Mouse (Mus musculus) intestine, embryonic 16.5 days (tissue): Measurements from ENCODE around the gene Olfr872. TPM values are rescaled to one million over a fixed set of nuclear protein-coding genes. Genes with fewer than 3 reads are reported as not detected.
"Not testable (repeated sequence)": the region's sequence is repeated elsewhere in the genome, so short reads cannot be mapped to it uniquely, and the experiment has no call there.

Experiments used
- ATAC-seq: fragments of 200-750 bp; cut with Nextera tagmentation; 2 replicates; pipeline ENCODE4 v1.8.0; 2017; ENCODE audit warnings: moderate TSS enrichment, moderate library complexity
- H3K27ac ChIP-seq: fragments of 300-500 bp; sonication (generic); 2 replicates; pipeline ENCODE4 v1.5.1; 2014; ENCODE audit warnings: mild to moderate bottlenecking, low read length
- H3K27me3 ChIP-seq: fragments of 300-500 bp; sonication (generic); replicated peaks from 2 replicates; pipeline ENCODE4 v1.6.1; 2014; ENCODE audit warnings: low read length, control low read depth, mixed read lengths; ENCODE audit not compliant: control insufficient read depth, insufficient read depth
- H3K36me3 ChIP-seq: fragments of 300-500 bp; sonication (generic); 2 replicates; pipeline ENCODE4 v1.6.1; 2014; ENCODE audit warnings: low read length, control low read depth; ENCODE audit not compliant: control insufficient read depth, insufficient read depth
- H3K4me1 ChIP-seq: fragments of 300-500 bp; sonication (generic); 2 replicates; pipeline ENCODE4 v1.6.1; 2014; ENCODE audit warnings: low read length, control low read depth, mixed read lengths; ENCODE audit not compliant: control insufficient read depth, insufficient read depth
- H3K4me2 ChIP-seq: fragments of 300-500 bp; sonication (generic); 2 replicates; pipeline ENCODE4 v1.6.1; 2014; ENCODE audit warnings: low read depth, low read length, control low read depth
- H3K4me3 ChIP-seq: fragments of 300-500 bp; sonication (generic); 2 replicates; pipeline ENCODE4 v1.5.1; 2014; ENCODE audit warnings: mild to moderate bottlenecking, low read length
- H3K9ac ChIP-seq: fragments of 300-500 bp; sonication (generic); 2 replicates; pipeline ENCODE4 v1.6.1; 2014; ENCODE audit warnings: low read depth, low read length
- H3K9me3 ChIP-seq: fragments of 300-500 bp; sonication (generic); 2 replicates; pipeline ENCODE4 v1.6.1; 2016; ENCODE audit warnings: low read length, control low read depth; ENCODE audit not compliant: control insufficient read depth
- WGBS: fragments of 180-500 bp; shearing (Covaris S2); extraction: QIAGEN DNeasy Blood & Tissue Kit; methylation state at CpG from one replicate; pipeline ENCODE4 v1.1.7; 2014; 5-methylcytosine and 5-hydroxymethylcytosine counted together
- polyA plus RNA-seq: library from polyadenylated mRNA; unstranded; fragments of >200 nt; fragmentation: Nextera tagmentation; extraction: Ambion mirVana; gene quantifications from 2 replicates; pipeline ENCODE4 v1.2.1, GENCODE M21; 2015

The Olfr872 gene
- polyA plus RNA-seq = not detected in 2 replicates

- H3K4me1 ChIP-seq = no peaks in the 10 kb centered on the region
- H3K4me3 ChIP-seq = no peak within 1 kb of the TSS
- H3K27ac ChIP-seq = no peak within 1 kb of the TSS
- H3K9me3 ChIP-seq = no peaks in the 10 kb centered on the region
- H3K36me3 ChIP-seq = no peaks in the 10 kb centered on the region
- no peak for ATAC-seq
- H3K4me2 ChIP-seq = no peak within 1 kb of the TSS
- no peaks in the 10 kb centered on the region for H3K27me3 ChIP-seq
- no peak within 1 kb of the TSS for H3K9ac ChIP-seq
Observed at GRCm38 (mm10) chr9:20236819-20237218, at the start of gene Olfr872. Gene Olfr872 (plus strand): TSS chr9:20237119.

GRCm38 (mm10) chr9:20202131-20202530 lies 34.8 kb upstream of the Olfr872 start:
- Histone ChIP-seq H3K9ac (no peak overlapping the region), H3K27me3 (no peaks in the 10 kb centered on the region), H3K4me2 (no peak overlapping the region), H3K27ac (no peak overlapping the region), H3K4me3 (no peak overlapping the region), H3K36me3 (no peaks in the 10 kb centered on the region), H3K9me3 (no peaks in the 10 kb centered on the region), H3K4me1 (no peaks in the 10 kb centered on the region)
- no peak for ATAC-seq
- 52% methylated on average over 1 of the region's 1 CpGs for WGBS

- not testable (repeated sequence) for H3K27ac ChIP-seq, H3K27me3 ChIP-seq, H3K4me2 ChIP-seq, H3K4me3 ChIP-seq, ATAC-seq, H3K36me3 ChIP-seq, H3K4me1 ChIP-seq, H3K9me3 ChIP-seq, H3K9ac ChIP-seq
- 89% methylated on average over 7 of the region's 7 CpGs for WGBS
Observed at GRCm38 (mm10) chr9:20203413-20203984, 33.4 kb upstream of the Olfr872 start.

- 53% methylated on average over 1 of the region's 1 CpGs for WGBS
- no peak overlapping the region for H3K4me2 ChIP-seq
Observed at GRCm38 (mm10) chr9:20210812-20211211, 26.1 kb upstream of the Olfr872 start.

GRCm38 (mm10) chr9:20211477-20211876 lies 25.4 kb upstream of the Olfr872 start:
- H3K27me3 ChIP-seq = no peaks in the 10 kb centered on the region
- WGBS = 64% methylated on average over 2 of the region's 2 CpGs
- H3K9me3 ChIP-seq = no peaks in the 10 kb centered on the region
- no peak overlapping the region for H3K9ac ChIP-seq
- H3K4me2 ChIP-seq = no peak overlapping the region
- no peak overlapping the region for H3K4me3 ChIP-seq
- no peaks in the 10 kb centered on the region for H3K36me3 ChIP-seq
- ATAC-seq = no peak
- H3K27ac ChIP-seq = no peak overlapping the region
- H3K4me1 ChIP-seq = no peaks in the 10 kb centered on the region

More at GRCm38 (mm10) chr9:20210812-20211211, 26.1 kb upstream of the Olfr872 start:
- H3K4me1 ChIP-seq = no peaks in the 10 kb centered on the region
- no peak overlapping the region for H3K9ac ChIP-seq
- no peak overlapping the region for H3K27ac ChIP-seq
- no peak for ATAC-seq
- no peaks in the 10 kb centered on the region for H3K36me3 ChIP-seq
- H3K9me3 ChIP-seq = no peaks in the 10 kb centered on the region
- no peak overlapping the region for H3K4me3 ChIP-seq
- H3K27me3 ChIP-seq = no peaks in the 10 kb centered on the region

GRCm38 (mm10) chr9:20211907-20212306 lies 25.0 kb upstream of the Olfr872 start, which contains the start of gene Olfr871:
Gene Olfr871 (plus strand): TSS chr9:20212207.
- no peak within 1 kb of the TSS for H3K4me2 ChIP-seq
- no peak for ATAC-seq

GRCm38 (mm10) chr9:20237378-20237777 lies 459 bp downstream of the Olfr872 start:
- ATAC-seq = no peak
- WGBS = 73% methylated on average over 2 of the region's 2 CpGs
- Histone ChIP-seq H3K27ac (no peak overlapping the region), H3K9me3 (no peaks in the 10 kb centered on the region), H3K27me3 (no peaks in the 10 kb centered on the region), H3K36me3 (no peaks in the 10 kb centered on the region), H3K9ac (no peak overlapping the region), H3K4me1 (no peaks in the 10 kb centered on the region), H3K4me3 (no peak overlapping the region), H3K4me2 (no peak overlapping the region)

More at GRCm38 (mm10) chr9:20211907-20212306, 25.0 kb upstream of the Olfr872 start, which contains the start of gene Olfr871:
- Histone ChIP-seq H3K4me3 (no peak within 1 kb of the TSS), H3K9me3 (no peaks in the 10 kb centered on the region), H3K9ac (no peak within 1 kb of the TSS), H3K27me3 (no peaks in the 10 kb centered on the region), H3K4me1 (no peaks in the 10 kb centered on the region), H3K36me3 (no peaks in the 10 kb centered on the region), H3K27ac (no peak within 1 kb of the TSS)

- no peak within 1 kb of the TSS for H3K4me2 ChIP-seq
- no peak for ATAC-seq
- no peaks in the 10 kb centered on the region for H3K9me3 ChIP-seq
Observed at GRCm38 (mm10) chr9:20282051-20282450, 45.1 kb downstream of the Olfr872 start, which contains the start of gene Olfr39. Gene Olfr39 (plus strand): TSS chr9:20282351.

GRCm38 (mm10) chr9:20295562-20295961 lies 58.6 kb downstream of the Olfr872 start:
- H3K4me1 ChIP-seq, H3K27ac ChIP-seq, H3K9me3 ChIP-seq, ATAC-seq, H3K4me2 ChIP-seq, H3K9ac ChIP-seq, H3K36me3 ChIP-seq, H3K27me3 ChIP-seq, H3K4me3 ChIP-seq: not testable (repeated sequence)
- WGBS = 79% methylated on average over 5 of the region's 5 CpGs

More at GRCm38 (mm10) chr9:20282051-20282450, 45.1 kb downstream of the Olfr872 start, which contains the start of gene Olfr39:
- no peaks in the 10 kb centered on the region for H3K27me3 ChIP-seq
- H3K27ac ChIP-seq = no peak within 1 kb of the TSS
- WGBS = 79% methylated on average over 1 of the region's 1 CpGs
- H3K36me3 ChIP-seq = no peaks in the 10 kb centered on the region
- H3K4me1 ChIP-seq = no peaks in the 10 kb centered on the region
- H3K4me3 ChIP-seq = no peak within 1 kb of the TSS
- H3K9ac ChIP-seq = no peak within 1 kb of the TSS

- WGBS = 87% methylated on average over 1 of the region's 1 CpGs
- H3K4me1 ChIP-seq = no peaks in the 10 kb centered on the region
- H3K36me3 ChIP-seq = no peaks in the 10 kb centered on the region
- no peak within 1 kb of the TSS for H3K27ac ChIP-seq
- ATAC-seq = no peak
- no peaks in the 10 kb centered on the region for H3K9me3 ChIP-seq
- H3K9ac ChIP-seq = no peak within 1 kb of the TSS
- no peak within 1 kb of the TSS for H3K4me3 ChIP-seq
- H3K27me3 ChIP-seq = no peaks in the 10 kb centered on the region
- no peak within 1 kb of the TSS for H3K4me2 ChIP-seq
Observed at GRCm38 (mm10) chr9:20298232-20298631, 61.3 kb downstream of the Olfr872 start, which contains the start of gene Olfr873. Gene Olfr873 (plus strand): TSS chr9:20298532.
